Mouse (Mus musculus) limb, embryonic 10.5 days (tissue): ENCODE measurements around the gene Med26. TPM values are rescaled to one million over a fixed set of nuclear protein-coding genes. Genes with fewer than 3 reads are reported as not detected.
A peak's percentile ranks its signal among the peaks of the same experiment; 100 is the strongest.

Experiments
- DNase-seq: peaks from one replicate; pipeline ENCODE4 v3.0.0-alpha.2; 2017; ENCODE audit warnings: low spot score
- H3K27ac ChIP-seq: fragments of 300-500 bp; sonication (generic); 2 replicates; pipeline ENCODE4 v1.5.1; 2016; ENCODE audit warnings: mild to moderate bottlenecking
- H3K27me3 ChIP-seq: fragments of 300-500 bp; sonication (generic); 2 replicates; pipeline ENCODE4 v1.6.1; 2016; ENCODE audit warnings: low read depth, mild to moderate bottlenecking; ENCODE audit not compliant: poor library complexity, severe bottlenecking
- H3K36me3 ChIP-seq: fragments of 300-500 bp; sonication (generic); 2 replicates; pipeline ENCODE4 v1.6.1; 2016; ENCODE audit warnings: mild to moderate bottlenecking, moderate library complexity
- H3K4me1 ChIP-seq: fragments of 300-500 bp; sonication (generic); 2 replicates; pipeline ENCODE4 v1.6.1; 2016
- H3K4me3 ChIP-seq: fragments of 300-500 bp; sonication (generic); 2 replicates; pipeline ENCODE4 v1.5.1; 2016; ENCODE audit warnings: mild to moderate bottlenecking, moderate library complexity
- H3K9me3 ChIP-seq: fragments of 300-500 bp; sonication (generic); replicated peaks from 2 replicates; pipeline ENCODE4 v1.6.1; 2016; ENCODE audit warnings: mild to moderate bottlenecking
- WGBS: fragments of 180-500 bp; shearing (Covaris S2); methylation state at CpG from one replicate; pipeline ENCODE4 v1.1.7; 2016; 5-methylcytosine and 5-hydroxymethylcytosine counted together
- polyA plus RNA-seq: library from polyadenylated mRNA; unstranded; fragments of >200 nt; fragmentation: Nextera tagmentation; extraction: Ambion mirVana; gene quantifications from 2 replicates; pipeline ENCODE4 v1.2.1, GENCODE M21; 2016

The Med26 gene
- 21.5 and 22.5 TPM in 2 replicates for polyA plus RNA-seq

DNA sequence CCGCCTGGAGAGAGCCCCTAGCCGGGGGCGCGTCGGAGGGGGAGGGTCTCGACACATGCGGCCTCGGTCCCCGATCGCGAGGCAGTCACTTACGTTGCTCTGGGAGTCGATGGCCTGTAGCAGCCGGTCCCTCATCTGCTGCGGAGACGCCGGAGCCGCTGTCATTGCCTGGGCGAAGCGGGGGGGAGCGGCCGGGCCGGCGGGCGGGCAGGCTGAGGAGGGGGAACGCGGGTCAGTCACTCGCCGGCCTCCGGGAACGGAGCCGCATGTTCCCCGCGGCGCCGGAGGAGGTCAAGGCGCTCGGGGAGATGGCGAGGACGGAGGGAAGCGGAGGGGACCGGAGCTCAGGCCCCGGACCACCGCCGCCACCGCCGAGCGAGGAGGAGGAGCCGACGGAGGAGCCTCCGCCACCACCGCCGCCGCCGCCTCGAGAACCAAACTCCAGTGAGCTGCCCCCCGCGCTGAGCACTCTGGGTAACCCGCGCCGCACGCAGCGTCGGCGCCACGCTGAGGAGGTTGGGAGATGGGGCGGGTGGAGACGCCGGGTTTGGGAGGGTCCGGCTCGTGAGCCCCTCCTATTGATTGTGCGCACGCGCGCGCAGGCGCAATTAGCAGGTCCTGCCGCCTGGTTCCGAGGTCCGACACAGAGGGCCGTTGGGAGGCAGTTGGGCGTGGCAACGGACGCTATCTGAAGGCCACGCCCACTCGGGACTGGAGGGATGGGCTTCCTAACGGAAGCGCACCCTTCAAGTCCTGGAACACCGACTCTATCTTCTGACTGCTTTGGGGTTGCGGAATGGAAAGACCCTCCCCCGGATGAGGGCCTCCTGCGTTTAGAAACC is at the start of gene Med26:
Gene Med26 (minus strand): TSS at position 469 of the 842 bp plus-strand sequence.
- peaks cover 39% of the 10 kb centered on the region for H3K36me3 ChIP-seq
- H3K27me3 ChIP-seq = no peaks in the 10 kb centered on the region
- WGBS = under 1% methylated on average over 74 of the region's 92 CpGs
- H3K9me3 ChIP-seq = no peaks in the 10 kb centered on the region
- peak within 1 kb of the TSS; percentile 95 for H3K27ac ChIP-seq
- H3K4me1 ChIP-seq = peaks cover 20% of the 10 kb centered on the region
- DNase-seq = peak; percentile 98
- peak within 1 kb of the TSS; percentile 99 for H3K4me3 ChIP-seq

DNA sequence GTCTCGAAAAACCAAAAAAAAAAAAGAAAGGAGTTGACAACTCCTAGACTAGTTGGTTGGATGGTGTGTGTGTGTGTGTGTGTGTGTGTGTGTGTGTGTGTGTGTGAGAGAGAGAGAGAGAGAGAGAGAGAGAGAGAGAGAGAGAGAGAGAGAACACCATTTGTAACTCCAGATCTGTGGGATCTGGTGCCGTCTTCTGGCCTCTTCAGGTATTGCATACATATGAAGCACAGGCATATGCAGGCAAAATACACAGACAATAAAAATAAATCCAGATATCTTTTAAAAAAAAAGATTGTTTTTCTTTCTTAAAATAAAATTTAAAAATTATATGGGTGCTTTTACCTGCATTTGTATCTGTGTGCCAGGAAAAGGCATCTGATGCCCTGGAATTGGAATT is 42.1 kb upstream of the Med26 start:
- DNase-seq = peak; percentile 40
- H3K27me3 ChIP-seq = no peaks in the 10 kb centered on the region
- no peak overlapping the region for H3K27ac ChIP-seq
- H3K4me3 ChIP-seq = no peak overlapping the region
- H3K36me3 ChIP-seq = no peaks in the 10 kb centered on the region
- WGBS = 59% methylated on average over 2 of the region's 2 CpGs
- no peaks in the 10 kb centered on the region for H3K9me3 ChIP-seq
- H3K4me1 ChIP-seq = no peaks in the 10 kb centered on the region

DNA sequence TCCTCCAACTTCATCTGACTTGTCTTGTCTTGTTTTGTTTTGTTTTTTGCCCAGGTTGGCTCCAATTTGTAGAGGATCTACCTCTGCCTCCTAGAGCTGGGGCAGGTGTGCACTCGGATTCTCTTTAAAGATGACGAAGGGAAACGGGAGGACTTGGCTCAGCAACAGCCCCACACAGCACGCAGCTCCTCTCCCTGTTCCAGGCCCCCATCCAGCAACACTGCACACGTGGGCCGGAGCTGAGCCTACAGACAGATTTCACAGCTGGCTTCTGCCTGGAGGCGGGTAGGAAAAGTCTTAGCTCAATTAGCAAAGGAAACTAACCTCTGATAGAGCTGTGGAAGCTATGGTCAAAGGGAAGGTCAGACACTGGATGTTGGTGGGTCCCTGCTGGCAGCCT is 41.2 kb upstream of the Med26 start:
- Histone ChIP-seq H3K4me1 (no peaks in the 10 kb centered on the region), H3K27ac (no peak overlapping the region)
- WGBS = 81% methylated on average over 7 of the region's 7 CpGs

DNA sequence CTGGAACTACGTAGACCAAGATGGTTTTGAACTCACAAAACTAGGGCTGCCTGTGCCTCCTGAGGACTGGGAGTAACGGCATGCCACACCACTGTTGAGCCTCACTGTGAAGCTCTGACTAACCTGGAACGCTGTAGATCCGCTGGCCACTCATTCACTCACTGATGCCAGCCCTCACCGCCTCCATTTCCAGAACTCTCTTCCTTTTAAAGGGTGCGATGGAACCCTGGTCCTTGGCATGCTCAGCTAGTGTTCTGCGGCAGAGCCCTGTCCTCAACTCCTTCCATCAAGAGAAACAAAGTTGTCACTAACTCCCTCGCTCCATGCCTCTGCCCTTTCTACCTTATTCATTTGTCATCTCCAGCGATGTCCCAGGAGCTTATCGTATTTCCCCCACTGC is 40.8 kb upstream of the Med26 start:
- Histone ChIP-seq H3K36me3 (no peaks in the 10 kb centered on the region), H3K4me3 (no peak overlapping the region), H3K27ac (no peak overlapping the region), H3K4me1 (no peaks in the 10 kb centered on the region), H3K27me3 (no peaks in the 10 kb centered on the region), H3K9me3 (no peaks in the 10 kb centered on the region)
- 90% methylated on average over 10 of the region's 10 CpGs for WGBS
- no peak for DNase-seq

More for the DNA sequence above, 41.2 kb upstream of the Med26 start:
- no peaks in the 10 kb centered on the region for H3K36me3 ChIP-seq
- no peaks in the 10 kb centered on the region for H3K9me3 ChIP-seq
- H3K4me3 ChIP-seq = no peak overlapping the region
- DNase-seq = no peak
- no peaks in the 10 kb centered on the region for H3K27me3 ChIP-seq

DNA sequence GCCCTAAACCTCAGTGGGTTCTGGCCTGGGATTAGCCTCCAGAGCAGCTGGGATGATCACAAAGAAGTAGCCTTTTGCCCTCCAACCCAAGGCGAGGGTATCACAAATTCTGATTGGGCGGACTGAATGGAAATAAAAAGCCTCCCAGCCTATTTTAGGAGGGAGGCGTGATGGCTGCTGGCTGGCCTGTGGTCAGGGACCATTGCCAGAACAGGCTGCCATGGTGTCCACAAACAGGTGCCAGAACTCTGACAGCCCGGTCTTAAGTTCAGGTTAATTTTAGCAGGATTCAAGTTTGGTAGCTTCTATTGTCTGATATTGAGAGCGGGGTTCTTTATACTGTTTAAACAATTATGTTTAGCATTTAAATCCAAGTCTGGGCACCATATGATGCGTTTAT is 39.7 kb upstream of the Med26 start:
- Histone ChIP-seq H3K4me1 (no peaks in the 10 kb centered on the region), H3K27ac (no peak overlapping the region), H3K36me3 (no peaks in the 10 kb centered on the region), H3K27me3 (no peaks in the 10 kb centered on the region), H3K4me3 (no peak overlapping the region), H3K9me3 (no peaks in the 10 kb centered on the region)
- 75% methylated on average over 6 of the region's 6 CpGs for WGBS
- no peak for DNase-seq

DNA sequence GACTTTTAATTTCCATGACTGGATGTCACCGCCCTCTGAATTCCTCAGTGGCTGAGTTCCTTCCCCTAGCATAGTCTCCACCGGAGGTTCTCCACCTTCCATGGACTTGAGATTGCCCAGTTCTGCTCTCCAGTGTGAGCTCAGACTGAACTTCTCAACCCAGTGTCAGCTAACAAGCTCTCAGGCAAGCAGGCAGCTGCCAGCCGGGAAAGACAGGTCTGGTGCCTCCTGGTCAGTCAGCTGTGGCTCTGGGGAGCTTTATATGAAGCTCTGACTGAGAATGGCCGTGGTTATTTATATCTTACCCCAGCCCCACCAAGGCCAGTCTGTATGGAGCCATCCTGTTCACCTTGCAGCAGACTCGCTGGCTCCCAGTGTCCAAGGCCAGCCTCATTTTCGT is 36.3 kb upstream of the Med26 start:
- Histone ChIP-seq H3K9me3 (no peaks in the 10 kb centered on the region), H3K27ac (no peak overlapping the region), H3K4me1 (no peaks in the 10 kb centered on the region), H3K4me3 (no peak overlapping the region), H3K27me3 (no peaks in the 10 kb centered on the region), H3K36me3 (no peaks in the 10 kb centered on the region)
- WGBS = 85% methylated on average over 6 of the region's 6 CpGs
- DNase-seq = no peak

DNA sequence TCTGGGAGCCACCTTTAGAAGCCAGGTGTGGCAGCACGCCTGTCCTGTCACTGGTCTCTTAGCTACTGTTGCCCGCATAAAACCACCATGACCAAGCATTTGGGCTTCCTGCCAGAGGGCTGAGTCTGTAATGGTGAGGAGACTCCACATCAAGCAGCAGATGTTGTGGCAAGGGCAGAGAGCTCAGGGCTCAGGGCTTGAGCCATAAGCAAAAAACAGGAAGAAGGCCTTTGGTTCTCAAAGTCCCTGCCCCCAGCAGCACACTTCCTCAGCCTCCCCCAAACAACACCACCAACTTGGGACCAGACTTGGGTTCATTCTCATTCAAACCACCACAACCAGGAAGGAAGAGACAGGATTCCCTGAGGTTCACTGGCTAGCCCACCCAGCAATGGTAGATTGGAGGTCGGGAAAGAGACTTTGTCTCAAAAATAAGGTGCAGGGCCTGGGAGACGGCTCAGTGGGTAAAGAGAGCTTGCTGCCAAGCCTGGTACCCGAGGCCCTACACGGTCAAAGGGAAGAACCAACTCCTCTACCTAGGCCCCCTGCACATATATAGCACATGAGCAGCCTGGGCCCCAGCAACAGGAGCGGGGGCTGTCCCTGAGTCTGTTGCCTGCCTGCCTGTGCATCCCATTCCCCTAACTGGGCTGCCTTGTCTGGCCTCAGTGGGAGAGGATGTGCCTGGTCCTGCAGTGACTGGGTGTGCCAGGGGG is 35.1 kb upstream of the Med26 start:
- Histone ChIP-seq H3K9me3 (no peaks in the 10 kb centered on the region), H3K27me3 (no peaks in the 10 kb centered on the region), H3K27ac (no peak overlapping the region), H3K4me3 (no peak overlapping the region), H3K4me1 (no peaks in the 10 kb centered on the region), H3K36me3 (no peaks in the 10 kb centered on the region)
- DNase-seq = no peak
- 83% methylated on average over 7 of the region's 7 CpGs for WGBS

DNA sequence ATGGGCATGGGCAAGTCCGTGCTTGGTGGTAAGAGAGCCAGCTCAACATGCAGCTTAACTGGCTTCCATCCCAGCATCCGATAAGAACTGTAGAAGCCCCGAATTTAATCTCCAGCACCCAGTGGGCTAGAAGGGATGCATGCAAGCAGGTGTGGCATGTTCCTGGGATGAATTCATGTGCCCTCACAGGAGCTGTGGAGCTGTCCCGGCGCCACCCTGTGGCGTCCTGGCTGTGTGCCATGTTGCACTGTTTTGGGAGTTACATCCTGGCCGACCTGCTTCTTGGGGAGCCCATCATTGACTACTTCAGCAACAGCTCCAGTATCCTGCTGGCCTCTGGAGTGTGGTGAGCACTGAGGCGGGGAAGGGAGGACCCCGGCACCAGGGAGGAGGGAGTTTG is 31.3 kb upstream of the Med26 start:
- no peak overlapping the region for H3K27ac ChIP-seq
- 75% methylated on average over 9 of the region's 9 CpGs for WGBS

DNA sequence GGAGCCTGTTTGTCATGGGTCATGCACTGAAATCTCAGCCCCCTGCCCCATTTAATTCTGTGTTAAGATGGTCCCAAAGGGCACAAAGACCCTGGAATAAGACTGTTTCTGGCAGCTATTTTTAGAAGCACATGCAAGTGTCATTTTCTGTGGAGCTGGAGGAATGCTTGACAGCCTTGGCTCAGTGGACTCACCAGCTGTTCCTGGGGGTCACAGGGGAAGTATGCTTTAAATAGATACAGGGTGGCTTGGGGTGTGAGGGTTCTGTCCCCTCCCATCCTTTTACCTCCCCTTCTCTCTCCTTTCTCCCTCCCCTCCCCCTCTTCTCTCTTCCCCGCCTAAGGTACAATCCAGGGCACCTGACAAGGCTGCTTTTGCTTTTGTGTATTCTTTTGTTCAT is 29.9 kb upstream of the Med26 start:
- H3K27me3 ChIP-seq = no peaks in the 10 kb centered on the region
- DNase-seq = no peak

More for the DNA sequence above, 31.3 kb upstream of the Med26 start:
- Histone ChIP-seq H3K4me1 (no peaks in the 10 kb centered on the region), H3K4me3 (no peak overlapping the region), H3K27me3 (no peaks in the 10 kb centered on the region), H3K36me3 (no peaks in the 10 kb centered on the region), H3K9me3 (no peaks in the 10 kb centered on the region)
- no peak for DNase-seq

DNA sequence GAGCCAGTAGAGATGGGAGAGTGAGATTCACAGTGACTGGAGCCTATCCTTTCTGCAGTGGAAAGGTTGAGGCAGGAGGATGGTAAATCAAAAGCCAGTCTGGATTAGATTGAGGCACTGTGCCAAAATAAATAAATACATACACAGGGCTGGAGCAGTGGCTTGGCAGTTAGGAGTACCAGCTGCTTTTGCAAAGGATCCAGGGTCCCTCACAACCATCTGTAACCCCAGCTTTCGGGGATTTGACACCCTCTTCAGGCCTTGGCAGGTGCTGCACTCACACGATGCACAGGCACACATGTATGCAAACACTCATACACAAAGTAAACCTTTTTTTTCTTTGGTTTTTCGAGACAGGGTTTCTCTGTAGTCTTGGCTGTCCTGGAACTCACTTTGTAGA is 29.2 kb upstream of the Med26 start:
- 87% methylated on average over 3 of the region's 3 CpGs for WGBS
- no peaks in the 10 kb centered on the region for H3K36me3 ChIP-seq
- no peaks in the 10 kb centered on the region for H3K9me3 ChIP-seq

More for the DNA sequence above, 29.9 kb upstream of the Med26 start:
- WGBS = 73% methylated on average over 1 of the region's 1 CpGs
- H3K36me3 ChIP-seq = no peaks in the 10 kb centered on the region
- H3K4me3 ChIP-seq = no peak overlapping the region
- no peaks in the 10 kb centered on the region for H3K9me3 ChIP-seq
- peaks cover under 1% of the 10 kb centered on the region; the same call in 1 of the 2 replicates for H3K4me1 ChIP-seq
- H3K27ac ChIP-seq = no peak overlapping the region

DNA sequence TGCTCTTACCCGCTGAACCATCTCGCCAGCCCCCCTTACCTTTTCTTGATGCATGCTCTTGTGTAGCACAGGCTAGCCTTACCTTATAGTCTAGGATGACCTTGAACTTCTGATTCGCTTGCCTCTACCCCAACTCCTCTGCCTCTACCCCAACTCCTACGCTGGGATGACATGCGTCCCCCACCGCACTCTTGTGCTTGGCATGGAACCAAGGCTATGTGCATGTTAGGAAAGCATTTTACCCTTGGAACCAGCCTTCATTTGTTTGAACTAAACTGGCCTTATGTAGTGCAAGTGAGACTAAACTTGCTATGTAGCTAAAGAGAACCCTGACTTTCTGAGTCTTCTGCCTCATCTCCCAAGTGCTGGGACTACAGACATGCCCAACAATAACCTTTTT is 27.8 kb upstream of the Med26 start:
- no peaks in the 10 kb centered on the region for H3K9me3 ChIP-seq
- no peak overlapping the region for H3K4me3 ChIP-seq
- no peak overlapping the region for H3K27ac ChIP-seq
- peaks cover 13% of the 10 kb centered on the region for H3K4me1 ChIP-seq
- DNase-seq = no peak
- H3K27me3 ChIP-seq = no peaks in the 10 kb centered on the region
- no peaks in the 10 kb centered on the region for H3K36me3 ChIP-seq
- WGBS = 93% methylated on average over 6 of the region's 6 CpGs

More for the DNA sequence above, 29.2 kb upstream of the Med26 start:
- DNase-seq = no peak
- no peak overlapping the region for H3K4me3 ChIP-seq
- no peak overlapping the region for H3K27ac ChIP-seq
- H3K4me1 ChIP-seq = peaks cover 7% of the 10 kb centered on the region
- H3K27me3 ChIP-seq = no peaks in the 10 kb centered on the region

DNA sequence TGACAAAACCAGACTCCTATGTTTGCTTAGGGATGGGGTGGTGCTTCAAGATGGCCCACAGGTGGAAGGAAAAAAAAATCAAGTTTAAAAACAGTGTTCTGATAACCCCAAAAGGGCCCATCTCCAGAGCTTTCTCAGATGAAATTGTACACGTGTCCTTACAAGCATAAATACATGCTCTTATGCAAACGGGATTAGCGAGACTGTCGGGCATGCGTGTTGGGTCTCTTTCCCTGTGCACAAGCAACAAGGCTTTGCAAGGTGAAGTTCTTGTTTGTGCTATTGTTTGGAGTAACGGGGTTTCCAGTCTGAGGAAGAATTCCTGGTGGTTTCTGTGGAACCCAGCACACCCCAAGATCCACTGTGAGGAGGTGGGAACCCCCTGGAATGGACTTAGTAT is 25.4 kb upstream of the Med26 start:
- H3K4me3 ChIP-seq = no peak overlapping the region
- H3K27ac ChIP-seq = no peak overlapping the region
- H3K27me3 ChIP-seq = no peaks in the 10 kb centered on the region
- H3K9me3 ChIP-seq = no peaks in the 10 kb centered on the region
- H3K36me3 ChIP-seq = peaks cover 14% of the 10 kb centered on the region
- DNase-seq = no peak
- 89% methylated on average over 6 of the region's 6 CpGs for WGBS
- H3K4me1 ChIP-seq = peaks cover 26% of the 10 kb centered on the region

DNA sequence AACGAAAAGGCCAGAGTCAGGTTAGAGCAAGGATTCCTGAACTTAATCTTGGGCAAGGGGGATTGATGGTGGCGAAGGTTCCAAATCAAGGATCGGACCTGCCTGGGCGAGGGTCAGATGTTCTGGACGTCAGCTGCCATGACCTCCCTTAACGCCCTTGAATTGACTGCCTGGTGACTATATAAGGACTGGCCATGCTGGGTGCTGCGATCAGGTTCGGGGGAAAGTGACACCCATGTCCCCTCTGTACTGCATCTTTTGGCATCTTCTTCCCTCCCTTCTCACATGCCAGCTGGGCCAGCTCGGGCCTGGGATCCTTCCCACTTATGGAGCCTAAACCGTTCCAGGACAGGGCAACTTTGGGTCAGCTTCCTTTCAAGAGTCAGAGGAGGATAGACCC is 24.4 kb upstream of the Med26 start:
- H3K27ac ChIP-seq = peak overlapping the region; percentile 87

More for the DNA sequence above, 24.4 kb upstream of the Med26 start:
- Histone ChIP-seq H3K9me3 (no peaks in the 10 kb centered on the region), H3K4me1 (peaks cover 26% of the 10 kb centered on the region), H3K27me3 (no peaks in the 10 kb centered on the region), H3K4me3 (peak overlapping the region; percentile 65), H3K36me3 (peaks cover 23% of the 10 kb centered on the region)
- 4% methylated on average over 10 of the region's 10 CpGs for WGBS
- DNase-seq = no peak
